18 mouse cellular contexts compared by ENCODE assay signal in the genomic region with DNA sequence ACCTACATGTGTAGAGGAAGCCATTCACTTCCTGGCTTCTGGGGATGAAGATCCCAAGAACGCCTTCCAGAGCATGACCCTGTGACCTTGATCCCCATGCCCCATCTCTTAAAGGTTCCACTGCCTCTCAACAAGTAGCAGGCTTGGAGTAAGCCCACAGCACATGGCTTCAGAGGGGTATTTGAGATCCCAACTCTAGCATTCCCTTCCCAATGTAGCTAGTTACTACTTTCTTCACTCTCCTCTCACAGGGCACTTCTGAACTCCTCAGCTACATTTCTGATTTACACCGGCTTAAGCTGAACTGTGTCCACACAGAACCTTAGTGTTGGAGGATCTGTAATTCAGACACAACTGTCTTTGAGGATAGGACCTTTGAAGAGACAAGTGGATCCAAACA.
"Had no signal": no experiment of that assay in that cellular context is flagged by ENCODE, and none has a peak within 500 bp of the region (broad histone marks: within the 10 kb centered on the region; RNA-seq: fewer than 3 reads in every experiment).

No protein-coding gene starts in this region.

- H3K4me3 ChIP-seq: midbrain, embryonic 10.5 days; midbrain, embryonic 12.5 days; myocyte; neural tube, embryonic 13.5 days; neural tube, embryonic 15.5 days had no signal

- H3K4me1 ChIP-seq: midbrain, embryonic 10.5 days; midbrain, embryonic 12.5 days had no signal

- DNase-seq: lung, adult 18-20 months; lung, embryonic 14.5 days; lung, postnatal 10 days; lung, postnatal 4 days; midbrain, embryonic 14.5 days; retina, postnatal 1 day; right cerebral cortex, adult 18-20 months; right cerebral cortex, postnatal 25 days; right cerebral cortex, postnatal 4 days; spleen, adult 18-20 months; thymus, adult 2 months; thymus, postnatal 25 days; thymus, postnatal 4 days had no signal

- H3K9me3 ChIP-seq: midbrain, embryonic 10.5 days; neural tube, embryonic 13.5 days; neural tube, embryonic 15.5 days had no signal

- H3K27me3 ChIP-seq: midbrain, embryonic 12.5 days; neural tube, embryonic 13.5 days; neural tube, embryonic 15.5 days had no signal

- H3K27ac ChIP-seq: midbrain, embryonic 10.5 days; midbrain, embryonic 12.5 days; neural tube, embryonic 13.5 days; neural tube, embryonic 15.5 days had no signal

- H3K36me3 ChIP-seq: midbrain, embryonic 10.5 days; midbrain, embryonic 12.5 days; neural tube, embryonic 13.5 days; neural tube, embryonic 15.5 days had no signal
